Mouse (Mus musculus): ENCODE results near the gene Npy4r. TPM values are rescaled to one million over a fixed set of nuclear protein-coding genes. Genes with fewer than 3 reads are reported as not detected.

Npy4r gene
- 0.14 TPM in 2 replicates for polyA plus RNA-seq (2012; rRNA removed)

- DNase-seq = peak; percentile 45
- WGBS = 9% methylated on average over 16 of the region's 16 CpGs
- Histone ChIP-seq H3K4me3 (replicated peaks; ENCODE audit: extremely low read depth, low read depth, low read length) (no peak within 1 kb of the TSS), H3K4me1 (ENCODE audit: control insufficient read depth, insufficient read depth, low read length) (no peaks in the 10 kb centered on the region)
- TF ChIP-seq CTCF (IDR thresholded peaks at IDR 0.05; ENCODE audit: insufficient read depth, low read length) (no peak), POLR2A (IDR thresholded peaks at IDR 0.05; ENCODE audit: borderline replicate concordance, extremely low read depth, low read depth, low read length) (no peak)
Measured at GRCm38 (mm10) chr14:34152342-34152741, at the start of gene Npy4r. Npy4r (minus strand) TSS chr14:34152489.

- TF ChIP-seq CTCF (IDR thresholded peaks at IDR 0.05; ENCODE audit: insufficient read depth, low read length) (no peak), POLR2A (IDR thresholded peaks at IDR 0.05; ENCODE audit: borderline replicate concordance, extremely low read depth, low read depth, low read length) (no peak)
- H3K4me1 ChIP-seq (ENCODE audit: control insufficient read depth, insufficient read depth, low read length) = no peaks in the 10 kb centered on the region
- WGBS = 6% methylated on average over 44 of the region's 52 CpGs
- H3K4me3 ChIP-seq (replicated peaks; ENCODE audit: extremely low read depth, low read depth, low read length) = peak within 1 kb of the TSS; percentile 48
- peak; percentile 37 for DNase-seq
Measured at GRCm38 (mm10) chr14:34201231-34202035, 49.1 kb upstream of the Npy4r start, which contains the start of gene Gprin2. Gprin2 (minus strand) TSS chr14:34201653.

GRCm38 (mm10) chr14:34200738-34201230 is 48.5 kb upstream of the Npy4r start:
- TF ChIP-seq POLR2A (IDR thresholded peaks at IDR 0.05; ENCODE audit: borderline replicate concordance, extremely low read depth, low read depth, low read length) = no peak
- TF ChIP-seq CTCF (IDR thresholded peaks at IDR 0.05; ENCODE audit: insufficient read depth, low read length) = no peak
- no peak for DNase-seq
- H3K4me3 ChIP-seq (replicated peaks; ENCODE audit: extremely low read depth, low read depth, low read length) = peak overlapping the region; percentile 48
- WGBS = 17% methylated on average over 19 of the region's 19 CpGs
- H3K4me1 ChIP-seq (ENCODE audit: control insufficient read depth, insufficient read depth, low read length) = no peaks in the 10 kb centered on the region

GRCm38 (mm10) chr14:34196706-34197105 is 44.4 kb upstream of the Npy4r start:
- Histone ChIP-seq H3K4me1 (ENCODE audit: control insufficient read depth, insufficient read depth, low read length) (no peaks in the 10 kb centered on the region), H3K4me3 (replicated peaks; ENCODE audit: extremely low read depth, low read depth, low read length) (no peak overlapping the region)
- DNase-seq = no peak
- TF ChIP-seq POLR2A (IDR thresholded peaks at IDR 0.05; ENCODE audit: borderline replicate concordance, extremely low read depth, low read depth, low read length) (no peak), CTCF (IDR thresholded peaks at IDR 0.05; ENCODE audit: insufficient read depth, low read length) (no peak)
- WGBS = 44% methylated on average over 4 of the region's 4 CpGs

GRCm38 (mm10) chr14:34195466-34195865 is 43.2 kb upstream of the Npy4r start:
- TF ChIP-seq CTCF (IDR thresholded peaks at IDR 0.05; ENCODE audit: insufficient read depth, low read length) (no peak), POLR2A (IDR thresholded peaks at IDR 0.05; ENCODE audit: borderline replicate concordance, extremely low read depth, low read depth, low read length) (no peak)
- Histone ChIP-seq H3K4me3 (replicated peaks; ENCODE audit: extremely low read depth, low read depth, low read length) (no peak overlapping the region), H3K4me1 (ENCODE audit: control insufficient read depth, insufficient read depth, low read length) (no peaks in the 10 kb centered on the region)
- no peak for DNase-seq
- 93% methylated on average over 15 of the region's 15 CpGs for WGBS

- Histone ChIP-seq H3K4me3 (replicated peaks; ENCODE audit: extremely low read depth, low read depth, low read length) (no peak overlapping the region), H3K4me1 (ENCODE audit: control insufficient read depth, insufficient read depth, low read length) (no peaks in the 10 kb centered on the region)
- TF ChIP-seq CTCF (IDR thresholded peaks at IDR 0.05; ENCODE audit: insufficient read depth, low read length) (no peak), POLR2A (IDR thresholded peaks at IDR 0.05; ENCODE audit: borderline replicate concordance, extremely low read depth, low read depth, low read length) (no peak)
- DNase-seq = no peak
- 83% methylated on average over 4 of the region's 4 CpGs for WGBS
Measured at GRCm38 (mm10) chr14:34193879-34194278, 41.6 kb upstream of the Npy4r start.

DNA sequence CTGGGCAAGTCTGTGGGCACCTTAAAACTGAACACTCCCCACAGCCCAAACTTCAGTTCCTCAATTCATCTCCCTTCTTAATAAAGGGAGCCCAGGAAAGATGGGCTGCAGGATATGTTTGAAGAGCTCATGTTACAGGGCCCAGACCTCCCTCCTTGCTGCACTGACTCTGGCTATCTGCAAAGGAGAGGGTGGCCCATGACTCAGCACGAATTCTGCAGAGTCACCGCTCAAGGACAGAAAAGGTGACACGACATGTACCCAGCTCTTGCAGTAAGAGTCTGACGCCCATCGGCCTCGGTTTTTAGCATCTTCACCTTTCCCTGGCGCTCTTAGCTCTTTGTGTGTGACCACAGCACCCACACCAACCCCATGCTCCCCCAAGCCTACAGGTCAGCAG is 38.1 kb upstream of the Npy4r start:
- Histone ChIP-seq H3K4me3 (replicated peaks; ENCODE audit: extremely low read depth, low read depth, low read length) (no peak overlapping the region), H3K4me1 (ENCODE audit: control insufficient read depth, insufficient read depth, low read length) (no peaks in the 10 kb centered on the region)
- 69% methylated on average over 7 of the region's 7 CpGs for WGBS
- DNase-seq = no peak
- no peak for TF ChIP-seq CTCF (IDR thresholded peaks at IDR 0.05; ENCODE audit: insufficient read depth, low read length)
- TF ChIP-seq POLR2A (IDR thresholded peaks at IDR 0.05; ENCODE audit: borderline replicate concordance, extremely low read depth, low read depth, low read length) = no peak

GRCm38 (mm10) chr14:34188629-34189028 is 36.3 kb upstream of the Npy4r start:
- peak; percentile 66 for DNase-seq
- WGBS = 69% methylated on average over 5 of the region's 5 CpGs

DNA sequence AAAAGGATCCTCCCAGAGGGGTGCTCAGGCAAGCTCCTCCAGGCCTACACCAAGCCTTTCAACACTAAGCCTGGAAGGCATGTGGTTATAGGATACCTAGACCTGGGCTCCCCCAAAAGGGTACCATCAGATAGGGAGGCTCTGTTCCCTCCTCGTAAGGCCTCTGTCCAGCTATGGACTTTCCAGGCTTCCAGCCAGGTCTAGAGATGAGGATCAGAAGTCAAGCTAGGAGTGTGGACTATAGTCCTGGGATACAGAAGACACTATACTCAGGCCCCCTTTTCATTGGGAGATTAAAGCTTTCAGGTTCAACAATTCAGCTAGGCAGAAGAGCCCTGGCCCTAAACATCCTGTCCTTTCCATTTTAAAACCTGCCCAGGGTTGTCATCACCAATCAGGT is 30.8 kb upstream of the Npy4r start:
- TF ChIP-seq CTCF (IDR thresholded peaks at IDR 0.05; ENCODE audit: insufficient read depth, low read length) (no peak), POLR2A (IDR thresholded peaks at IDR 0.05; ENCODE audit: borderline replicate concordance, extremely low read depth, low read depth, low read length) (no peak)
- H3K4me3 ChIP-seq (replicated peaks; ENCODE audit: extremely low read depth, low read depth, low read length) = no peak overlapping the region
- H3K4me1 ChIP-seq (ENCODE audit: control insufficient read depth, insufficient read depth, low read length) = no peaks in the 10 kb centered on the region
- WGBS = 82% methylated on average over 1 of the region's 1 CpGs
- no peak for DNase-seq

More at GRCm38 (mm10) chr14:34188629-34189028, 36.3 kb upstream of the Npy4r start:
- no peak for TF ChIP-seq POLR2A (IDR thresholded peaks at IDR 0.05; ENCODE audit: borderline replicate concordance, extremely low read depth, low read depth, low read length)
- peak; percentile 86 for TF ChIP-seq CTCF (IDR thresholded peaks at IDR 0.05; ENCODE audit: insufficient read depth, low read length)
- Histone ChIP-seq H3K4me3 (replicated peaks; ENCODE audit: extremely low read depth, low read depth, low read length) (no peak overlapping the region), H3K4me1 (ENCODE audit: control insufficient read depth, insufficient read depth, low read length) (no peaks in the 10 kb centered on the region)

DNA sequence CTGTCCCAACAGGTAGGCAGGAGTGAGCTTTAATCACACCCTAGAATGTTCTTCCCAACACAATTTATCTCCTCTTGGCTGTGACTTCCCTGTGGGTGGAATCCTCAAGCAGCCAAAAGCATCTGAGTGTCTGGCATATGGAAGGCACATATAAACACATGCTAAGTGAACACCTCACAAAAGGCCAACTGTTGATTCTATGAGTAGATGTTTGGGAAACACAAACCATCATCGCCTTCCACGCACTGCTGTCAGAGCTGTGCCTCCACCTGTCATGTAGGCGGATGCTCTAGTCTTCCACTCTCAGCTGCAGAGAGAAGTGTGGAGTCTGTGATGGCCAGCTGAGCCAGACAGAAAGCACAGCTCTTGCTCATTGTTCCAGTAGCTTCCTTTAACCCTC is 27.1 kb upstream of the Npy4r start:
- no peak for DNase-seq
- no peak for TF ChIP-seq POLR2A (IDR thresholded peaks at IDR 0.05; ENCODE audit: borderline replicate concordance, extremely low read depth, low read depth, low read length)
- TF ChIP-seq CTCF (IDR thresholded peaks at IDR 0.05; ENCODE audit: insufficient read depth, low read length) = no peak
- no peak overlapping the region for H3K4me3 ChIP-seq (replicated peaks; ENCODE audit: extremely low read depth, low read depth, low read length)
- no peaks in the 10 kb centered on the region for H3K4me1 ChIP-seq (ENCODE audit: control insufficient read depth, insufficient read depth, low read length)
- 67% methylated on average over 3 of the region's 3 CpGs for WGBS
